Mouse (Mus musculus) heart, adult 2 months (tissue): ENCODE results near the gene Nup37. TPM values are rescaled to one million over a fixed set of nuclear protein-coding genes. Genes with fewer than 3 reads are reported as not detected.
A peak's percentile ranks its signal among the peaks of the same experiment; 100 is the strongest.

ENCODE experiments used
- DNase-seq, 2 experiments: peaks; one replicate each; pipeline ENCODE4 v3.0.0; 2021
- H3K27ac ChIP-seq: fragments of 200-600 bp; 2 replicates; pipeline ENCODE4 v1.8.1; 2022
- H3K27me3 ChIP-seq: fragments of 200-500 bp; 2 replicates; pipeline ENCODE4 v1.6.1; 2012; ENCODE audit warnings: mild to moderate bottlenecking, low read length, inconsistent platforms, mixed read lengths; ENCODE audit not compliant: control insufficient read depth, insufficient read depth
- H3K36me3 ChIP-seq: fragments of 200-500 bp; 2 replicates; pipeline ENCODE4 v1.6.1; 2012; ENCODE audit warnings: low read length, inconsistent platforms; ENCODE audit not compliant: control insufficient read depth, insufficient read depth
- H3K4me1 ChIP-seq: fragments of 200-500 bp; 2 replicates; pipeline ENCODE4 v1.6.1; 2011; ENCODE audit warnings: low read length; ENCODE audit not compliant: control insufficient read depth, insufficient read depth
- H3K4me3 ChIP-seq: fragments of 200-600 bp; 2 replicates; pipeline ENCODE4 v1.8.1; 2022
- H3K79me2 ChIP-seq: fragments of 200-500 bp; replicated peaks from 2 replicates; pipeline ENCODE4 v1.6.1; 2012; ENCODE audit warnings: mild to moderate bottlenecking, inconsistent platforms, low read length, moderate library complexity, mixed read lengths; ENCODE audit not compliant: control insufficient read depth, insufficient read depth
- H3K9ac ChIP-seq: fragments of 200-500 bp; 2 replicates; pipeline ENCODE4 v1.6.1; 2012; ENCODE audit warnings: low read depth, mild to moderate bottlenecking, control low read depth, inconsistent platforms, low read length, mixed read lengths
- CTCF ChIP-seq: fragments of 200-600 bp; IDR thresholded peaks from 2 replicates; pipeline ENCODE4 v1.8.1; 2022; ENCODE audit warnings: antibody characterized with exemption, mild to moderate bottlenecking, moderate library complexity
- EP300 ChIP-seq: fragments of 200-500 bp; IDR thresholded peaks from 2 replicates; pipeline ENCODE4 v1.6.1; 2011; ENCODE audit warnings: low read depth, low read length, control low read depth; ENCODE audit not compliant: insufficient read depth
- POLR2A ChIP-seq: fragments of 200-500 bp; IDR thresholded peaks from 2 replicates; pipeline ENCODE4 v1.6.1; 2011; ENCODE audit warnings: mild to moderate bottlenecking, low read depth, low read length, control low read depth; ENCODE audit not compliant: insufficient read depth
- WGBS: fragments of 180-500 bp; shearing (Covaris S2); methylation state at CpG from one replicate; pipeline ENCODE4 v1.1.7; 2018; 5-methylcytosine and 5-hydroxymethylcytosine counted together
- intact Hi-C: fragments of 180-260 bp; cut with DNase I; formaldehyde crosslinking; loops from one replicate; pipeline ENCODE4 v1.15.1; 2025
- long read RNA-seq: library from polyadenylated mRNA; stranded (forward); transcript quantifications from one replicate; pipeline ENCODE4 v2.0.0, GENCODE M21; 2021
- polyA plus RNA-seq: library from polyadenylated mRNA; depleted of rRNA; stranded (reverse); fragments of >200 nt; gene quantifications from 2 replicates; pipeline ENCODE4 v1.2.3, GENCODE M21; 2012; rRNA removed
- total RNA-seq, 2 experiments: library from RNA; stranded (reverse); gene quantifications; 2 replicates each; pipeline ENCODE4 v1.2.3; 2021

Gene Nup37
- total RNA-seq (10 to 100 TPM in 1 of 2 experiments, 1 to 10 TPM in 1; 6.6 to 10.3 TPM), polyA plus RNA-seq (4.5 and 8.5 TPM in 2 replicates)
- long read RNA-seq, partial matches to known transcripts, result 1 of 4 reads
- long read RNA-seq, other reads (novel, unspliced or antisense), result 0 of 4 reads

DNA sequence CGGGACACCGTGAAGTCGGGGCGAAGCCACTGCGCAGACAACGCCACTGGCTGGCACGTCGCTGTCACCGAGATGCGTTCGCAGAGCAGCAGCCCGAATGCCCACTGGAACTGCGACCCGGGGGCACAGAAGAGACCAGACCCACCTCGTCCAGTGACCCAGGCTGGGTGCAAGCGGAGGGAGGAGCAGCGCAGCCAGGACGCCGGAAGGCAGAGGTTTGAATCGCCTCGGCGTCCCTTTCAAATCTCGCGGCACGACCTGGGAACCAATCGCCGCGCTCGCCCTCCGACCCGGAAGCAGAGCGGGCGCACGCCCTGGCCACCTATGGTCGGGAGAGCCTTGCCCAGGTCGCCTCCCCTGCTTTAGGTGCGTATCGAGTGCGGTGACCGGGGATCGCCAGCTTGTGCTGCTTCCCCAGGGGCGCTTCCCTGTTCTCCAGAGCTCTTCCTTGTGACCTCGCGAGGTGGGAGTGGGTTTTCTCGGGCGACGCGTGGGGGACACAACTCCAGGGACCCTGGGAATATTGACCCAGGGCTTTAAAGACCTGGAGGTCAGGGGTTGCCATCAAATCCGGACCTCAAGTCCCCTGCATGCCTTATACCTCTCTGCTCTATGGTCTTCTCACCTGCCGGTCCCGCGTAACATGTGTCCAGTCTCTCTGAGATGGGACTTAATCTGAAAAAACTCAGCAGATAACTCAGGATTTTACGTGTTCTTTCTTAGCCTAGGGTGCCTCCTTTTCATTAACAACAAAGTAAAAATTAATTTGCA, at the start of gene Nup37, which contains the start of gene Parpbp:
TSS of gene Nup37 (plus strand) at position 286 of the 771 bp plus-strand sequence.
TSS of gene Parpbp (minus strand) at position 235 of the 771 bp plus-strand sequence.
- Histone ChIP-seq H3K36me3 (no peaks in the 10 kb centered on the region), H3K4me1 (no peaks in the 10 kb centered on the region), H3K4me3 (peak within 1 kb of the TSS; percentile 92), H3K9ac (peak within 1 kb of the TSS; percentile 81), H3K79me2 (no peaks in the 10 kb centered on the region), H3K27ac (peak within 1 kb of the TSS; percentile 60), H3K27me3 (no peaks in the 10 kb centered on the region)
- TF ChIP-seq POLR2A (peak; percentile 79), EP300 (no peak), CTCF (peak; percentile 26)
- DNase-seq, result peak; percentile 88 to 90
- intact Hi-C loops, result loop anchor here (5.0 kb wide), 1 partner anchor 55 kb away; the partner anchor contains the start of gene Washc3
- 1% methylated on average over 53 of the region's 53 CpGs for WGBS

DNA sequence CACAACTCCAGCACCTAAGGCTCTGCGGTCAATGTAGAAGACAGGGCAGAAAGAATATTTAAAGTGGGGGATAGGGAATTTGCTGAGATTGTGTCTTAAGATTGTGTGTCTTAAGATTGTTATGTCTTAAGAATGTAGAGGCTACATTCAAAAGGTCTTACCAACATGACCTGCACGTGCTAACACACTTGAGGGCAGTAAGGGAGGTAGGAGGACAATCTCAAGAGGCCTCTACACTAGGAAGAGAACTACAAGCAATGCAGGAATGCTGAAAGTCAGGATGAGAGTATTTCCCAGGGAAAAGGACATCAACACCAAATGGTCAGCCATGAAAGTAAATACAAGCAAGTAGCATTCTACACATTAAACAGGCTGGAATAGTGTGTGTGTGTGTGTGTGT, 40.6 kb upstream of the Nup37 start:
- DNase-seq, result no peak
- intact Hi-C loops, result no loop called here
- H3K4me1 ChIP-seq, result no peaks in the 10 kb centered on the region
- no peaks in the 10 kb centered on the region for H3K79me2 ChIP-seq
- no peaks in the 10 kb centered on the region for H3K36me3 ChIP-seq
- no peak overlapping the region for H3K4me3 ChIP-seq
- H3K27me3 ChIP-seq, result no peaks in the 10 kb centered on the region
- H3K9ac ChIP-seq, result no peak overlapping the region
- TF ChIP-seq POLR2A, result no peak
- H3K27ac ChIP-seq, result no peak overlapping the region
- 91% methylated on average over 2 of the region's 2 CpGs for WGBS

DNA sequence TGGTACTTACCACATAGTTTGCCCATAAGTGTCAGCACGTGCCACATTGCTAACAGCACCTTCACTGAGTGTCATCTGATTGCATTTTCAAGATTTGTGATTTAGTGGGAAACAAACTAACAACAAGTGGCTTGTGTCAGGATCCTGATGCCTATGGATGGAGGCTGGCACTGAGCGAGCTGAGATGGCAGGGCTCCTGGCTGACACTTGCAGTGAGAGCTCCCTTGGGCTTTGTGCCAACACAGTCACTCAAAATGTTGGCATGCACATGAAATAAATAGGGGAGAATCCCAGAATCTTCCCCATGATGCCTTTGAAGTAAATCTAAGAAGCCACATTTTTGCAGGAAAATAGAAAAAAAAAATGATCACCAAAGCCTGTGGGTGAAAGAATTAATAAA, 33.5 kb upstream of the Nup37 start:
- Histone ChIP-seq H3K27me3 (no peaks in the 10 kb centered on the region), H3K9ac (no peak overlapping the region), H3K27ac (no peak overlapping the region), H3K4me3 (no peak overlapping the region), H3K4me1 (no peaks in the 10 kb centered on the region), H3K36me3 (no peaks in the 10 kb centered on the region), H3K79me2 (no peaks in the 10 kb centered on the region)
- no peak for DNase-seq
- intact Hi-C loops, result no loop called here
- TF ChIP-seq POLR2A (no peak), EP300 (no peak), CTCF (no peak)
- 85% methylated on average over 2 of the region's 2 CpGs for WGBS

DNA sequence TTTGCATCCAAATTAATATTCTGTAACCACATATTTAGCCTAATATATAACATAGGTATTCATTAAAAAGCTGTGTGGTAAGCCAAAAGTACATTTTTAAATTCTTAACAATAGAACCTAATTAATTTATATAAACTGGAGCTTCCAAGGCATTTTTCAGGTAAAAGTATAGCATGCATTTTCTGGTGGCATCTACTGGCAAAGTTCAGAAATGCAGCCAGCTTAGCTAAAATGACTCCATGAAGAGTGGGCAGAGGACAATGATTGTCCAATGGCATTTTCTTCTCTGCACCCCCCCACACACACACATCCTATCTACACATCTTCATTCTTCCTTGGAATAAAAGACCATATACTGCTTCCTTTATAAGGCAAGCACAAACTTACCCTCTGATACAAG, 27.1 kb upstream of the Nup37 start:
- intact Hi-C loops, result no loop called here
- no peaks in the 10 kb centered on the region for H3K4me1 ChIP-seq

DNA sequence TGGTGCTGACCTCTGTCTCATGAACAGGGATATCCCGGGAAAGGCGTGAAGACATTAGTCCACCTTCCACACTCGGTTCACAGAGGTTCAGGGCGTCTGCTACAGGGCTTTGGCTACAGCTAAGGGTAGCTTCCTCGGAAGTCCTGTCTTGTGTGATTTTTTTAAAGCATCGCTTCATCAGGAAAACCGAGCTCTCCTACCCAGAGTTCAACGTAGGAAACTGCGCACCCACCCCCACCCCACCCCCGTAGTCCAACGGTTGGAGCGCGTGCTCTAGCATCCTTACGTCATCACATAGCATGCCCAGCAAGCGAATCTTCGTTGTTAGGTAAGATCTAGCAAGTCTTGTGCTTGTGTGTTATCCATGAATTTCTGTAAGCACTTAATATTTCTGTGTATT, 11.2 kb upstream of the Nup37 start:
- Histone ChIP-seq H3K27me3 (no peaks in the 10 kb centered on the region), H3K36me3 (no peaks in the 10 kb centered on the region), H3K79me2 (no peaks in the 10 kb centered on the region), H3K4me1 (no peaks in the 10 kb centered on the region), H3K9ac (no peak overlapping the region), H3K27ac (no peak overlapping the region), H3K4me3 (no peak overlapping the region)
- intact Hi-C loops, result no loop called here
- WGBS, result 96% methylated on average over 16 of the region's 16 CpGs
- no peak for DNase-seq
- TF ChIP-seq CTCF (no peak), POLR2A (no peak), EP300 (no peak)

More for the DNA sequence above, 27.1 kb upstream of the Nup37 start:
- Histone ChIP-seq H3K4me3 (no peak overlapping the region), H3K27me3 (no peaks in the 10 kb centered on the region), H3K79me2 (no peaks in the 10 kb centered on the region), H3K27ac (no peak overlapping the region), H3K9ac (no peak overlapping the region), H3K36me3 (no peaks in the 10 kb centered on the region)
- TF ChIP-seq EP300 (no peak), POLR2A (no peak), CTCF (peak; percentile 54)
- DNase-seq, result no peak

DNA sequence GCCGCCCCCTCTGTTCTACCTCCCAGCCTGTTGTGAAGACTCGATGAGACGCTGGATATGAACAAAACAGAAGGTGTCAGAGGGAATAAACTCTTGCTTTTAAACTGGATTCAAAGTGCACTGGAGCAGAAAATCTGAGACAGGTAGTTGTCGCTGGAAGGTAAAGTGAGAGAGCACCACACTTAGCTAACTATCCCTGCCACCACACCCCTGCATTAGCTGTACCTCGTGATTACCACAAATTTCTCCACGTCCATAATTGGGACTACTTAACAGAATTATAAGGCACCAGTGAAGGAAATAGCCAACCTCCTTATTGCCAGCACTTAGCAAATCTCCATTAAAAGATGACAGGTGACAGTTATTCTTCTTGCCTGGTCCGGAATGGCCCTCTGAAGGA, 605 bp upstream of the Nup37 start:
- no peaks in the 10 kb centered on the region for H3K4me1 ChIP-seq
- WGBS, result 16% methylated on average over 7 of the region's 7 CpGs
- H3K4me3 ChIP-seq, result peak overlapping the region; percentile 92
- no peaks in the 10 kb centered on the region for H3K36me3 ChIP-seq
- no peak for DNase-seq
- no peaks in the 10 kb centered on the region for H3K79me2 ChIP-seq
- TF ChIP-seq CTCF (no peak), EP300 (no peak), POLR2A (no peak)
- no peak overlapping the region for H3K9ac ChIP-seq
- intact Hi-C loops, result loop anchor here (5.0 kb wide), 1 partner anchor 56 kb away; the partner anchor contains the start of gene Washc3
- H3K27me3 ChIP-seq, result no peaks in the 10 kb centered on the region
- no peak overlapping the region for H3K27ac ChIP-seq
